Mouse (Mus musculus): ENCODE measurements around the gene Slc2a5. TPM values are rescaled to one million over a fixed set of nuclear protein-coding genes. Genes with fewer than 3 reads are reported as not detected.
A peak's percentile ranks its signal among the peaks of the same experiment; 100 is the strongest.

The Slc2a5 gene
- polyA plus RNA-seq, 1 experiment from 2014 or later = 0.16 TPM

DNA sequence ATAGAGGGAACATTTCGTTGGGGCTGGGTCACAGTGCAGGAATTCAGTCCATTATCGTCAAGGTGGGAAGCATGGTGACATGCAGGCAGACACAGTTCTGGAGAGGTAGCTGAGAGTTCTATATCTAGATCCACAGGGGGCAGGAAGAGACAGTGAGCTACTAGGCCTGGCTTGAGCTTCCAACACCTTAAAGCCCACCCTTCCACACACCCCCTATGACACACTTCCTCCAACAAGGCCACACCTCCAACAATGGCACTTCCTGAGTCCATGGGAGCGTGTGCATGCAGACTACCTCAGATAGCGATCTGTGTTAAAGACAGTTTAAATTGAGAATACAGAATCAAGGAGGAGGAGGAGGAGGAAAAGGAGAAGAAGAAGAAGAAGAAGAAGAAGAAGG is 36.6 kb downstream of the Slc2a5 start:
- Histone ChIP-seq H3K4me3 (ENCODE audit: low read depth, low read length) (no peak overlapping the region), H3K9me3 (ENCODE audit: low read length) (no peaks in the 10 kb centered on the region), H3K27me3 (ENCODE audit: insufficient read depth, low read length) (no peaks in the 10 kb centered on the region), H3K9ac (replicated peaks) (no peak overlapping the region), H3K36me3 (replicated peaks; ENCODE audit: insufficient read depth, low read length) (no peaks in the 10 kb centered on the region), H3K4me1 (ENCODE audit: insufficient read depth) (no peaks in the 10 kb centered on the region; the same call in 1 of the 2 replicates), H3K4me2 (ENCODE audit: low read depth, low read length) (no peak overlapping the region), H3K27ac (ENCODE audit: low read depth) (no peak overlapping the region)
- 59% methylated on average over 4 of the region's 4 CpGs for WGBS (ENCODE audit: insufficient replicate concordance)
- no peak for ATAC-seq
- no peak for TF ChIP-seq CTCF (IDR thresholded peaks at IDR 0.05; ENCODE audit: low read depth)
- TF ChIP-seq EP300 (IDR thresholded peaks at IDR 0.05; ENCODE audit: low read depth) = no peak
- DNase-seq = no peak

GRCm38 (mm10) chr4:150157348-150157882 is 38.3 kb downstream of the Slc2a5 start:
- H3K4me3 ChIP-seq (ENCODE audit: low read depth, low read length) = no peak overlapping the region
- H3K4me1 ChIP-seq (ENCODE audit: insufficient read depth) = no peaks in the 10 kb centered on the region; the same call in 1 of the 2 replicates
- DNase-seq (no peak), ATAC-seq (peak; percentile 49; the same call in 1 of the 2 replicates)
- WGBS (ENCODE audit: insufficient replicate concordance) = 67% methylated on average over 14 of the region's 14 CpGs
- TF ChIP-seq CTCF (IDR thresholded peaks at IDR 0.05; ENCODE audit: low read depth) = no peak
- TF ChIP-seq EP300 (IDR thresholded peaks at IDR 0.05; ENCODE audit: low read depth) = no peak
- no peaks in the 10 kb centered on the region for H3K9me3 ChIP-seq (ENCODE audit: low read length)
- no peak overlapping the region for H3K4me2 ChIP-seq (ENCODE audit: low read depth, low read length)
- no peaks in the 10 kb centered on the region for H3K27me3 ChIP-seq (ENCODE audit: insufficient read depth, low read length)
- no peak overlapping the region for H3K27ac ChIP-seq (ENCODE audit: low read depth)
- H3K9ac ChIP-seq (replicated peaks) = no peak overlapping the region
- no peaks in the 10 kb centered on the region for H3K36me3 ChIP-seq (replicated peaks; ENCODE audit: insufficient read depth, low read length)

GRCm38 (mm10) chr4:150159458-150159857 is 40.4 kb downstream of the Slc2a5 start:
- Histone ChIP-seq H3K4me2 (ENCODE audit: low read depth, low read length) (no peak overlapping the region), H3K27me3 (ENCODE audit: insufficient read depth, low read length) (no peaks in the 10 kb centered on the region), H3K9ac (replicated peaks) (no peak overlapping the region), H3K4me3 (ENCODE audit: low read depth, low read length) (no peak overlapping the region), H3K27ac (ENCODE audit: low read depth) (no peak overlapping the region), H3K9me3 (ENCODE audit: low read length) (peaks cover 2% of the 10 kb centered on the region; the same call in 1 of the 2 replicates), H3K4me1 (ENCODE audit: insufficient read depth) (no peaks in the 10 kb centered on the region; the same call in 1 of the 2 replicates), H3K36me3 (replicated peaks; ENCODE audit: insufficient read depth, low read length) (no peaks in the 10 kb centered on the region)
- ATAC-seq (no peak), DNase-seq (no peak)
- TF ChIP-seq CTCF (IDR thresholded peaks at IDR 0.05; ENCODE audit: low read depth) (no peak), EP300 (IDR thresholded peaks at IDR 0.05; ENCODE audit: low read depth) (no peak)
- 62% methylated on average over 2 of the region's 2 CpGs for WGBS (ENCODE audit: insufficient replicate concordance)

GRCm38 (mm10) chr4:150162561-150163169 is 43.6 kb downstream of the Slc2a5 start:
- Histone ChIP-seq H3K4me3 (ENCODE audit: low read depth, low read length) (no peak overlapping the region), H3K4me2 (ENCODE audit: low read depth, low read length) (no peak overlapping the region), H3K9ac (replicated peaks) (no peak overlapping the region), H3K27me3 (ENCODE audit: insufficient read depth, low read length) (no peaks in the 10 kb centered on the region), H3K4me1 (ENCODE audit: insufficient read depth) (no peaks in the 10 kb centered on the region), H3K27ac (ENCODE audit: low read depth) (no peak overlapping the region), H3K9me3 (ENCODE audit: low read length) (peaks cover 2% of the 10 kb centered on the region; the same call in 1 of the 2 replicates), H3K36me3 (replicated peaks; ENCODE audit: insufficient read depth, low read length) (no peaks in the 10 kb centered on the region)
- DNase-seq (no peak), ATAC-seq (no peak)
- peak; percentile 41 for TF ChIP-seq CTCF (IDR thresholded peaks at IDR 0.05; ENCODE audit: low read depth)
- TF ChIP-seq EP300 (IDR thresholded peaks at IDR 0.05; ENCODE audit: low read depth) = no peak
- 79% methylated on average over 13 of the region's 13 CpGs for WGBS (ENCODE audit: insufficient replicate concordance)

DNA sequence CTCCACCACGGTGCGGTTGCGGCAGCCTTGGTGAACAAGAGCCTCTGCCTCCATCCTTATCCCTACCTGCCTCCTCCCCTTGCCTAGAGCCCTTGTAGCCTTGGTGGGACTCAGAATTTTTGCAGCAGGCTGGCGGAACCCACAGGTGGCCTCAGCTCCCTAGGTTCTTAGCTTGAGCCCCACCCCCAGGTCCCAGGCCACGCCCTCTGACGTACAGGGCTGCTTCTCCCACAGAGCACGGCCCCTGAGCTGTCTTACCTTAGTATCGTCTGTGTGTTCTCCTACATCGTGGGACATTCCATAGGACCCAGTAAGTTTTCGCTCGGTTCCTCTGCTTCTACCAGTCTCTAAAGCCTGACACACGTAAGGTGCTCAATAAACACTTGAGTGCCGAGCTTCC is 45.8 kb downstream of the Slc2a5 start:
- WGBS (ENCODE audit: insufficient replicate concordance) = 47% methylated on average over 13 of the region's 13 CpGs
- Histone ChIP-seq H3K9ac (replicated peaks) (no peak overlapping the region), H3K4me2 (ENCODE audit: low read depth, low read length) (no peak overlapping the region), H3K27ac (ENCODE audit: low read depth) (no peak overlapping the region), H3K36me3 (replicated peaks; ENCODE audit: insufficient read depth, low read length) (no peaks in the 10 kb centered on the region), H3K4me3 (ENCODE audit: low read depth, low read length) (no peak overlapping the region), H3K4me1 (ENCODE audit: insufficient read depth) (no peaks in the 10 kb centered on the region), H3K9me3 (ENCODE audit: low read length) (peaks cover 2% of the 10 kb centered on the region; the same call in 1 of the 2 replicates), H3K27me3 (ENCODE audit: insufficient read depth, low read length) (no peaks in the 10 kb centered on the region)
- peak; percentile 38 for DNase-seq
- no peak for TF ChIP-seq CTCF (IDR thresholded peaks at IDR 0.05; ENCODE audit: low read depth)
- no peak for TF ChIP-seq EP300 (IDR thresholded peaks at IDR 0.05; ENCODE audit: low read depth)
- no peak for ATAC-seq

- no peaks in the 10 kb centered on the region for H3K4me1 ChIP-seq (ENCODE audit: insufficient read depth)
- H3K4me3 ChIP-seq (ENCODE audit: low read depth, low read length) = no peak overlapping the region
- DNase-seq (no peak), ATAC-seq (no peak)
- H3K9ac ChIP-seq (replicated peaks) = no peak overlapping the region
- no peak overlapping the region for H3K27ac ChIP-seq (ENCODE audit: low read depth)
- TF ChIP-seq CTCF (IDR thresholded peaks at IDR 0.05; ENCODE audit: low read depth) = no peak
- no peak for TF ChIP-seq EP300 (IDR thresholded peaks at IDR 0.05; ENCODE audit: low read depth)
- 71% methylated on average over 10 of the region's 10 CpGs for WGBS (ENCODE audit: insufficient replicate concordance)
- H3K27me3 ChIP-seq (ENCODE audit: insufficient read depth, low read length) = no peaks in the 10 kb centered on the region
- no peaks in the 10 kb centered on the region for H3K9me3 ChIP-seq (ENCODE audit: low read length)
- H3K36me3 ChIP-seq (replicated peaks; ENCODE audit: insufficient read depth, low read length) = no peaks in the 10 kb centered on the region
- H3K4me2 ChIP-seq (ENCODE audit: low read depth, low read length) = no peak overlapping the region
These were observed 49.3 kb downstream of the Slc2a5 start for GRCm38 (mm10) chr4:150168406-150168805.

All from liver, postnatal 0 days (tissue).